Comparison of ENCODE assay signal across 13 mouse cellular contexts in the genomic region with DNA sequence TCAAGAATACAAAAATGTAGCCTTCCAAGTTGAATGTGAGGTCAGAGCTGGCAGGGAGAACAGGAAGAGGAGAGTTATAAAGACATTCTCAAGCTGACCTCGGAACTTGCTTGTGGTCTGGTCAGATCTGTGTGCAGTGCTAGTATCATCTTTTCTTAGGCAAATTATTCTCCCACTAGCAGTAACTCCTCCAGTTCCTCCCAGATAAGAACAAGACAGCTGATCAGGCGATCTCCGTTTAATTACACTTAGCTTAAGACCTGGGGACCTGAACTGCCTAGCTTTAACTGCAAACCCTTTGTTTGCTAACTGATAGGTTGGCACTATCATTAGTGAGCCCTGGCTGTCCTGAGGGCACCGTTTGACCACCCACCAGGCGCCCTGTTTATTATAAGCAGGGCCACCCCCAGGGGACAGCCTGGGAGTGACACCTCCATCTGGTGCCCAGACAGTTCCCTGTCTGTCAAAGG. TPM values are rescaled to one million over a fixed set of nuclear protein-coding genes. Genes with fewer than 3 reads are reported as not detected.
DNase-seq lines count a peak whose midpoint lies in the region; ATAC-seq and TF ChIP-seq lines count a peak whose summit lies in the region.
"Had no signal": no experiment of that assay in that cellular context is flagged by ENCODE, and none has a peak within 500 bp of the region (broad histone marks: within the 10 kb centered on the region; RNA-seq: fewer than 3 reads in every experiment).

No protein-coding gene starts in this region.

- no peak for ATAC-seq in megakaryocyte, adult 5-6 weeks (ENCODE audit: poor library complexity, severe bottlenecking)

- H3K4me3 ChIP-seq in kidney, adult 2 months (ENCODE audit: insufficient read depth, low read depth, low read length) = no peak overlapping the region
- H3K4me3 ChIP-seq: liver, embryonic 15.5 days had no signal

- H3K36me3 ChIP-seq in kidney, adult 2 months (ENCODE audit: control insufficient read depth, insufficient read depth, low read length) = peaks cover 2% of the 10 kb centered on the region; the same call in 1 of the 2 replicates

- WGBS in kidney, adult 2 months = 39% methylated on average over 5 of the region's 5 CpGs

- no peak overlapping the region for H3K27ac ChIP-seq in kidney, adult 2 months (ENCODE audit: insufficient read depth, low read depth, low read length)

- H3K4me1 ChIP-seq in kidney, adult 2 months (ENCODE audit: control insufficient read depth, insufficient read depth, low read length) = no peaks in the 10 kb centered on the region; the same call in 1 of the 2 replicates

- TF ChIP-seq CTCF in kidney, adult 2 months (conservative IDR thresholded peaks at IDR 0.05; ENCODE audit: insufficient read depth, insufficient read length, low read depth, low read length) = no peak

- DNase-seq in kidney, adult 2 months = peak; percentile 32
- DNase-seq in kidney, postnatal 4 days = no peak
- peak; percentile 6 for DNase-seq in brain, adult 2 months (ENCODE audit: low read depth, low spot score)
- peak; percentile 58 for DNase-seq in embryo, embryonic 11 days
- peak; percentile 61 for DNase-seq in mesoderm, embryonic 11.5 days (ENCODE audit: low read depth, low spot score)
- no peak for DNase-seq in right cerebral cortex, adult 18-20 months
- no peak for DNase-seq in layer of hippocampus, postnatal 25 days (ENCODE audit: extremely low spot score in 1 of 2, low spot score in 1 of 2)
- DNase-seq: gastrocnemius, postnatal 25 days; layer of hippocampus, adult 9-11 months; thymus, postnatal 14 days had no signal

- H3K27me3 ChIP-seq in kidney, adult 2 months (replicated peaks; ENCODE audit: control insufficient read depth, insufficient read depth, low read length) = no peaks in the 10 kb centered on the region
- H3K27me3 ChIP-seq: liver, embryonic 15.5 days had no signal

- no peak for TF ChIP-seq POLR2A in kidney, adult 2 months (IDR thresholded peaks at IDR 0.05; ENCODE audit: low read depth, low read length)

RNA-seq across cellular contexts. Expression of gene Hsd17b3, which starts 19.4 kb away (rescaled TPM):
- not detected in 2 replicates for polyA plus RNA-seq in kidney, adult 2 months (2012; rRNA removed)
- not detected in 2 replicates for total RNA-seq in megakaryocyte, adult 5-6 weeks (2015)
- not detected in 2 replicates for total RNA-seq in megakaryocyte, adult 5-6 weeks (2017)
- total RNA-seq in layer of hippocampus, postnatal 25 days (2021) = not detected
- total RNA-seq: gastrocnemius, postnatal 25 days had no signal
- polyA plus RNA-seq: forebrain, embryonic 11.5 days; liver, embryonic 15.5 days had no signal

RNA-seq across cellular contexts. Expression of gene Slc35d2, which starts 20.8 kb away (rescaled TPM):
- 10.9 and 13.8 TPM in 2 replicates for polyA plus RNA-seq in kidney, adult 2 months (2012; rRNA removed)
- 11.2 and 16.0 TPM in 2 replicates for total RNA-seq in megakaryocyte, adult 5-6 weeks (2015)
- 18.1 and 18.4 TPM in 2 replicates for total RNA-seq in megakaryocyte, adult 5-6 weeks (2017)
- total RNA-seq in layer of hippocampus, postnatal 25 days (2021) = 1 to 10 TPM in 1 of 2 experiments, under 1 TPM in 1; 0.69 to 1.0 TPM

RNA-seq across cellular contexts. Expression of gene Zfp367, which starts 44.6 kb away (rescaled TPM):
- polyA plus RNA-seq in kidney, adult 2 months (2012; rRNA removed) = 12.2 and 15.5 TPM in 2 replicates
- total RNA-seq in megakaryocyte, adult 5-6 weeks (2015) = 26.4 and 34.6 TPM in 2 replicates
- 38.7 and 48.5 TPM in 2 replicates for total RNA-seq in megakaryocyte, adult 5-6 weeks (2017)
- total RNA-seq in layer of hippocampus, postnatal 25 days (2021) = 10 to 100 TPM; 12.6 to 15.9 TPM

RNA-seq across cellular contexts. Expression of gene Habp4, which starts 53.2 kb away (rescaled TPM):
- polyA plus RNA-seq in kidney, adult 2 months (2012; rRNA removed) = 35.8 and 37.6 TPM in 2 replicates
- total RNA-seq in megakaryocyte, adult 5-6 weeks (2015) = 6.2 and 7.2 TPM in 2 replicates
- 5.0 and 6.5 TPM in 2 replicates for total RNA-seq in megakaryocyte, adult 5-6 weeks (2017)
- 100 to 1,000 TPM; 145 to 153 TPM for total RNA-seq in layer of hippocampus, postnatal 25 days (2021)

Comparison
In these comparisons a context has a peak if more than half of its experiments do, and no peak if none do; other contexts are left out.
1. DNase-seq: peak in kidney, adult 2 months (single experiment), brain, adult 2 months (single experiment), embryo, embryonic 11 days (single experiment) and mesoderm, embryonic 11.5 days (single experiment); none in kidney, postnatal 4 days (0 of 2), right cerebral cortex, adult 18-20 months (single experiment) and layer of hippocampus, postnatal 25 days (0 of 2).
2. RNA of gene Slc35d2, which starts 20.8 kb away (total RNA-seq): 11.2 to 18.4 TPM in megakaryocyte, adult 5-6 weeks; 0.69 to 1.0 TPM in layer of hippocampus, postnatal 25 days; every median in the first group is over 4 times any median in the second.